Mouse (Mus musculus): Measurements from ENCODE around the gene Csrnp3. TPM values are rescaled to one million over a fixed set of nuclear protein-coding genes. Genes with fewer than 3 reads are reported as not detected.

Csrnp3 gene
- total and polyA plus RNA-seq, 3 experiments, result 2.2 to 2.5 (median 2.3) TPM

DNA sequence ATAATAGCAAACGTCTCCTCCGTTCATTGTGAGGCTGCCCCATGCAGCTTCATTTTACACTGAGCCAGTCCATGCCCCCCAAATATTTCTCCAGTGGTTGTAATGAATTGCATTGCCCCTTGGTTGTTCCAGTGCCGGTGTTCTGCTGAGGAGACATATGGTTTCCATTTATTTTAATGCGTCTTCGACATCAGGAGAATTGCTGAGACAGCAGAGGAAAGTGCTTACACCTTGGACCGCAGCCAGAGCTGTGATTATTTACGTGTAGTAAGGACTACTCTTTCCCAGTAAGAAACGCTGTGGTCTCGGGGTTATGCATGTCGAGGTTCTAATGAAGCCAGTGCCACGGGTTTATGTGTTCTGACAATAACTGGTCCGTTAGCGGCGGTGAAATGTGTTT, 147.8 kb downstream of the Csrnp3 start:
- H3K9me3 ChIP-seq (replicated peaks; ENCODE audit: low read length), result peaks cover 13% of the 10 kb centered on the region
- H3K79me2 ChIP-seq (replicated peaks; ENCODE audit: control insufficient read depth, extremely low read depth, insufficient read depth, poor library complexity, severe bottlenecking), result no peaks in the 10 kb centered on the region; the same call in 1 of the 2 replicates
- H3K4me3 ChIP-seq (replicated peaks in 1 of 3; ENCODE audit: low read depth in 2 of 3, low read length in 2 of 3, poor library complexity in 1 of 3), result no peak overlapping the region
- H3K9ac ChIP-seq (ENCODE audit: insufficient read depth, low read depth), result no peak overlapping the region
- H3K4me1 ChIP-seq (ENCODE audit: control insufficient read depth in 1 of 2, insufficient read depth in 2 of 2), result peaks cover 0 to 3% of the 10 kb centered on the region in 2 experiments; a peak in 2 of 4 replicates
- dilution Hi-C loops (cut with MboI; ENCODE audit: extremely low pct_ligation_motif_present, extremely low pct_unique_long_range_greater_than_20kb, low sequenced_read_pairs) (no loop called here), in situ Hi-C loops (cut with MboI; ENCODE audit: low pct_ligation_motif_present, low pct_unique_long_range_greater_than_20kb, low sequenced_read_pairs) (no loop called here)
- no peak overlapping the region for H3K4me2 ChIP-seq (ENCODE audit: insufficient read depth, low read depth, poor library complexity, severe bottlenecking)
- no peaks in the 10 kb centered on the region for H3K36me3 ChIP-seq (replicated peaks in 1 of 2; ENCODE audit: control insufficient read depth in 1 of 2, insufficient read depth in 1 of 2, low read length in 1 of 2)
- TF ChIP-seq NRF1 (IDR thresholded peaks at IDR 0.05; ENCODE audit: low read depth, low read length) (no peak), CTCF (conservative IDR thresholded peaks at IDR 0.05 in 1 of 2, IDR thresholded peaks at IDR 0.05 in 1 of 2; ENCODE audit: low read depth in 2 of 2, low read length in 2 of 2) (no peak), SMC3 (IDR thresholded peaks at IDR 0.05; ENCODE audit: low read depth, low read length) (no peak), CHD2 (IDR thresholded peaks at IDR 0.05; ENCODE audit: low read length) (no peak), GABPA (IDR thresholded peaks at IDR 0.05; ENCODE audit: insufficient replicate concordance, low read depth, low read length) (no peak), ETS1 (conservative IDR thresholded peaks at IDR 0.05; ENCODE audit: low read depth, low read length) (no peak), POLR2A (IDR thresholded peaks at IDR 0.05; ENCODE audit: low read depth, low read length) (no peak), PAX5 (IDR thresholded peaks at IDR 0.05; ENCODE audit: low read length) (no peak), JUN (IDR thresholded peaks at IDR 0.05; ENCODE audit: insufficient read depth, low read depth, low read length) (no peak), USF2 (conservative IDR thresholded peaks at IDR 0.05; ENCODE audit: low read depth, low read length) (no peak), ZMIZ1 (IDR thresholded peaks at IDR 0.05; ENCODE audit: low read depth, low read length) (no peak), TBP (conservative IDR thresholded peaks at IDR 0.05; ENCODE audit: low read depth, low read length) (no peak), CHD1 (IDR thresholded peaks at IDR 0.05; ENCODE audit: low read depth, low read length) (no peak)
- no peaks in the 10 kb centered on the region for H3K27me3 ChIP-seq (replicated peaks)
- DNase-seq (ENCODE audit: extremely low read depth), result no peak
- H3K27ac ChIP-seq (ENCODE audit: insufficient read depth, low read depth), result no peak overlapping the region

DNA sequence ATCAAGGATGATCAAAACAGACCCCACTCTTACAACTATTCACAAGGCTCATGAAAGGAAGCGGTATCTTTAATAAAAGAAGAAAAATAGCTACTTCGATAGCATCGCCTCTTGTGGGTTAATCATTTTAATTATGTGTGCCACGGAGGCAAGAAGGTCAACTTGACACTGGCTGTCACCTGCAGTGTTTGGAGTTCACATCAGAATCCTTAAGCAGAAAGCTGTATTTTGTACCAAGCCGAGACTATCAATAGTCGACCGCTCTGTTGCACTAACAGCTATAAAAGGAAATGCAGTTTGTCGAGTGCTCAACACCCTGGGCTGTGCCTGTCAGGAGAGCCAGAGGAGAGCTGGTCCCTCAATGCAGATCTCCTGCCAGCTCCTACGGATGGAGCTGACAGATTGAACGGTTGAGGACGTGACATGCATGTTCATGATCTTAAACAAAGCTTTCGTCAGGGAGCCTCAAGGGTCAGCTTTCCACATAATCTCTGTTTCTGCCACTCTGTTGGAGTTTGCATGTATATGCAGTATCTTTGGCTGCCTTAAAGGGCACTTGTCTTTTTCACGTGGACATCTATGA, 149.4 kb downstream of the Csrnp3 start:
- no peak for TF ChIP-seq TBP (conservative IDR thresholded peaks at IDR 0.05; ENCODE audit: low read depth, low read length)
- no peak for TF ChIP-seq ELF1 (IDR thresholded peaks at IDR 0.05; ENCODE audit: low read depth, low read length)
- no peak for TF ChIP-seq RAD21 (IDR thresholded peaks at IDR 0.05; ENCODE audit: low read depth, low read length)
- no peak for TF ChIP-seq GABPA (IDR thresholded peaks at IDR 0.05; ENCODE audit: insufficient replicate concordance, low read depth, low read length)
- no peak for TF ChIP-seq POLR2AphosphoS2 (IDR thresholded peaks at IDR 0.05; ENCODE audit: low read depth, low read length)
- TF ChIP-seq MAZ (IDR thresholded peaks at IDR 0.05; ENCODE audit: low read depth, low read length), result no peak
- TF ChIP-seq JUND (conservative IDR thresholded peaks at IDR 0.05; ENCODE audit: low read depth, low read length), result no peak
- no peak for TF ChIP-seq TCF12 (IDR thresholded peaks at IDR 0.05; ENCODE audit: low read depth, low read length)
- no peak for TF ChIP-seq ZMIZ1 (IDR thresholded peaks at IDR 0.05; ENCODE audit: low read depth, low read length)
- no peak for TF ChIP-seq SMC3 (IDR thresholded peaks at IDR 0.05; ENCODE audit: low read depth, low read length)
- no peak for TF ChIP-seq BHLHE40 (IDR thresholded peaks at IDR 0.05; ENCODE audit: low read depth, low read length)
- peaks cover 13% of the 10 kb centered on the region for H3K9me3 ChIP-seq (replicated peaks; ENCODE audit: low read length)
- no peaks in the 10 kb centered on the region for H3K36me3 ChIP-seq (replicated peaks in 1 of 2; ENCODE audit: control insufficient read depth in 1 of 2, insufficient read depth in 1 of 2, low read length in 1 of 2)
- no peak overlapping the region for H3K9ac ChIP-seq (ENCODE audit: insufficient read depth, low read depth)
- no peak overlapping the region for H3K4me3 ChIP-seq (replicated peaks in 1 of 3; ENCODE audit: low read depth in 2 of 3, low read length in 2 of 3, poor library complexity in 1 of 3)
- in situ Hi-C loops (cut with MboI; ENCODE audit: low pct_ligation_motif_present, low pct_unique_long_range_greater_than_20kb, low sequenced_read_pairs), result no loop called here
- no peaks in the 10 kb centered on the region; the same call in 1 of the 2 replicates for H3K79me2 ChIP-seq (replicated peaks; ENCODE audit: control insufficient read depth, extremely low read depth, insufficient read depth, poor library complexity, severe bottlenecking)
- H3K27me3 ChIP-seq (replicated peaks), result no peaks in the 10 kb centered on the region
- no peak overlapping the region for H3K4me2 ChIP-seq (ENCODE audit: insufficient read depth, low read depth, poor library complexity, severe bottlenecking)
- H3K27ac ChIP-seq (ENCODE audit: insufficient read depth, low read depth), result no peak overlapping the region
- DNase-seq (ENCODE audit: extremely low read depth), result no peak
- peaks cover 0 to 3% of the 10 kb centered on the region in 2 experiments; a peak in 2 of 4 replicates for H3K4me1 ChIP-seq (ENCODE audit: control insufficient read depth in 1 of 2, insufficient read depth in 2 of 2)
- dilution Hi-C loops (cut with MboI; ENCODE audit: extremely low pct_ligation_motif_present, extremely low pct_unique_long_range_greater_than_20kb, low sequenced_read_pairs), result no loop called here

Measured in CH12.LX (cell line).